Mouse (Mus musculus) duodenum, adult 2 months (tissue): Measurements from ENCODE around the gene Capg. TPM values are rescaled to one million over a fixed set of nuclear protein-coding genes. Genes with fewer than 3 reads are reported as not detected.

Experiments used
- polyA plus RNA-seq: library from polyadenylated mRNA; depleted of rRNA; stranded (reverse); fragments of >200 nt; gene quantifications from 2 replicates; pipeline ENCODE4 v1.2.3, GENCODE M21; 2012; ENCODE audit warnings: low replicate concordance; rRNA removed

Capg gene
- 15.4 and 48.6 TPM in 2 replicates for polyA plus RNA-seq

DNA sequence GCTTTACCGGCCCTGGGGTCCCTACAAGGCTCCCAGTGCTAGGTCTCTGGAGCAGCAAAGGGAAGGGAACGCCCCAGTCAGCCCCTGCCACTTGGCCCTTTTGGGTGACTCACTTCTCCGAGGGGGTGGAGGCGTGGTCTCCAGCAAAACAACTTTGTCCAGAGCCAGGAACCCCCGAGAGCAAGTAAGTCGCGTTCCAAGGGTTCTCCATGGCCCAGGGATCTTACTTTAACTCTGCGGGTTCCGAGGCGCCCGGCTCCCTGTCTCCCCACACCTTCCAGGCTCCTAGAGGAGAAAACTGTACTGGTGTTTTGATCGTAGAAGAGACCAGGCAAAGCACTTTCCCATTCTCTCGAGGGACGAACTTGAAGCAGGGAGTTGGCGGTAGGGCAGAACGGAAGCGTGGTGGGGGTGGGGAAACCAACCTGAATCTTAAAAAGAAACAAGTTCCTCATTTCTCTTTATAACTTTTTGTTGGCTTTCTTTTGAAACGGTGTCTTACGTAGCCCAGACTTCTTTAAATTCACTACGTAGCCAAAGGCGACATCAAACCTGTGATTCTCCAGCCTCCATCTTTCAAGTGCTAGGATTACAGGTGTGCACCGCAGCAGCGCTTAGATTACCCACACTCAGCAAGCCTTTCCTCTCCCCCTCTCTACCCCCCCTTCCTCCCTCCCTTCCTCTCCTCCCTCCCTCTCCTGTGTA is at the start of gene Capg:
TSS of gene Capg (plus strand) at position 109 of the 705 bp plus-strand sequence.

DNA sequence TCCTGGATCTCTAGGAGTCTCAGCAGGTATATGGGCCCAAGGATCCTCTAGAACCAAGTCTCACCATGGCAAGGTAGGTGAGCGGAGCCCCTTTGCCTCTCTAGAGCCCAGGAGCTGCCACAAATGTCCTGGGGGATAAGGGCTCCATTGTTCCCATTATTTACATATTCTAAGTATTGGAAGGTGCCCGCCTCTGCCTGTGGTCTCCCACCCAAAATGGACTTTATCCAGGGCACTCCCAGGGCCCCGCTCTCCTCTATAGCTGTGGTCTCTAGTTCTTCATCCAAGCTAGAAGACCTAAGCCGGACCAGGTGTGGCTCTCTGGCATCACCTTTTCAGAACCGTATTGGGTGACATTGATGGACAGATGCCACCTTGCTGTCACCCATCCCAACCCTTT is 22.6 kb upstream of the Capg start, which contains the start of gene Sh2d6:
TSS of gene Sh2d6 (minus strand) at position 101 of the 400 bp plus-strand sequence.

DNA sequence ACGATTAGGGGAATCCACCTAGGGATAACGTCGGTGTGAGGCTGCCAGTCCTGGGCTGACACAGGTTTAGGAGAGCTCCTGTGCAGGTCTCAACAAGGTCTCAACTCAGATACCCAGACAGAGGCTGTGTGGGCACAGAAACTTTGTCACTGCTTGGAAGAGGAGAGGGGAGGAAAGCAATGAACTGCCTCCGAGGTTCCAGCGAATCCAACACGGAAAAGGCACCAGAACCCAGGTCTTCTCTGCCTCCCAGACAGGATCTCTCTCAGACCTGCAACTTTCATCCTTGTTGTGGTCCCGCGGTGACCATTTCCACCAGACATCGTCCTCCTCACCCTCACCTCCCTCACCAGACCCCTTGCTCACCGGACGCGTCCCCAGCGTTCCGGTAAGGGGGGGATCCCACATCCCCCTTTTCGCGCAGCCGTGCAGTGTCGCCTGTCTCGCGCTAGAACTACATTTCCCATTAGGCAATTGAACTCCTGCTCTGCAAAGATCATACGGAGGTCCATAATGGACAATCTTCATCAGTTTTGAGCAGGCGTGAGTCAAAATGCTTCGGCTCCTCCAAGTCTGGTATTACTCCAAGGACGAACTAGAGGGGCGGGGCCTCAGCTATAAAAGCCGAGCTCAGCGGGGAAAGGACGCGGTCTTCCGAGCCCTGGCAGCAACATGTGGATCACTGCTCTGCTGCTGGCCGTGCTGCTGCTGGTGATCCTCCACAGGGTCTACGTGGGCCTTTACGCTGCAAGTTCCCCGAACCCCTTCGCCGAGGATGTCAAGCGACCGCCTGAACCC is 54.0 kb downstream of the Capg start, which contains the start of the genes Elmod3 and Retsat:
TSS of gene Elmod3 (minus strand) at position 458 of the 798 bp plus-strand sequence.
TSS of gene Retsat (plus strand) at position 520 of the 798 bp plus-strand sequence.

Other genes with a start within 250 kb of the Capg start
- 0.60 and 0.72 TPM in 2 replicates for gene Sftpb, start 239.8 kb upstream of the Capg start, polyA plus RNA-seq
- gene Usp39, start 199.2 kb upstream of the Capg start, polyA plus RNA-seq, result 4.9 and 5.8 TPM in 2 replicates
- gene 0610030E20Rik, start 197.1 kb upstream of the Capg start, polyA plus RNA-seq, result 6.6 and 9.1 TPM in 2 replicates
- gene Tmem150a, start 188.9 kb upstream of the Capg start, polyA plus RNA-seq, result 44.1 and 44.7 TPM in 2 replicates
- gene Rnf181, start 177.4 kb upstream of the Capg start, polyA plus RNA-seq, result 90.6 and 127 TPM in 2 replicates
- 14.0 and 23.5 TPM in 2 replicates for gene Vamp5, start 163.9 kb upstream of the Capg start, polyA plus RNA-seq
- 184 and 294 TPM in 2 replicates for gene Vamp8, start 153.7 kb upstream of the Capg start, polyA plus RNA-seq
- gene Ggcx, start 130.1 kb upstream of the Capg start, polyA plus RNA-seq, result 6.8 and 12.1 TPM in 2 replicates
- 20.1 and 71.9 TPM in 2 replicates for gene Mat2a, start 104.8 kb upstream of the Capg start, polyA plus RNA-seq
- 13.8 and 21.4 TPM in 2 replicates for gene Sh2d6, start 22.7 kb upstream of the Capg start, polyA plus RNA-seq
- 29.8 and 30.3 TPM in 2 replicates for gene Elmod3, start 54.0 kb downstream of the Capg start, polyA plus RNA-seq
- 145 and 185 TPM in 2 replicates for gene Retsat, start 54.1 kb downstream of the Capg start, polyA plus RNA-seq
- gene Tgoln1, start 72.6 kb downstream of the Capg start, polyA plus RNA-seq, result 16.1 and 19.8 TPM in 2 replicates
- gene Tcf7l1, start 244.9 kb downstream of the Capg start, polyA plus RNA-seq, result 5.4 and 9.3 TPM in 2 replicates